Mouse (Mus musculus) thymus, postnatal 14 days (tissue): ENCODE data around the gene Adss.

Source experiments
- DNase-seq: peaks from one replicate; pipeline ENCODE4 v3.0.0; 2021

Gene Adss

GRCm38 (mm10) chr1:177727883-177728525 lies 68.3 kb downstream of the Adss start:
- DNase-seq: no peak

- no peak for DNase-seq
These were observed 69.4 kb downstream of the Adss start for GRCm38 (mm10) chr1:177726870-177727269.

GRCm38 (mm10) chr1:177723786-177724185 lies 72.5 kb downstream of the Adss start:
- DNase-seq: no peak

DNA sequence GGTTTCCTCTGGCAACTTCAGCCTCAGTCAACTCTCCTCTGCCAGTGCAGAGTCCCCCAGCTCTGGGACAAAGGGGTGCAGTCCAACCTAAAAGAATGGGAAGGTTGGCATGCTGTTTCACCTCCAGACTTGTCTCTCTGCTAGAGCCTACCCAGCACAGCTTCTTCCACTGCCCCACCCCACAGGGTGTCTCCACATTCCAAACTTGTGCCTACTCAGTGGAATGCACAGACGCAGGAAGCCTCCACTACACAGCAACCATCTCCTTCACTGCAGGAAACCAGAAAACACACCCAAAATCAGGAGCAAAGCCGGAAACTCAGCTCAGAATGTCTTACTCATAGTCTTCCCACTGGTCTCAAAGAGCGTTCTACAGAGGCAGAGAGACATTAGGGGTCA lies 77.3 kb downstream of the Adss start:
- no peak for DNase-seq

GRCm38 (mm10) chr1:177718340-177719028 lies 77.8 kb downstream of the Adss start:
- DNase-seq: no peak

DNA sequence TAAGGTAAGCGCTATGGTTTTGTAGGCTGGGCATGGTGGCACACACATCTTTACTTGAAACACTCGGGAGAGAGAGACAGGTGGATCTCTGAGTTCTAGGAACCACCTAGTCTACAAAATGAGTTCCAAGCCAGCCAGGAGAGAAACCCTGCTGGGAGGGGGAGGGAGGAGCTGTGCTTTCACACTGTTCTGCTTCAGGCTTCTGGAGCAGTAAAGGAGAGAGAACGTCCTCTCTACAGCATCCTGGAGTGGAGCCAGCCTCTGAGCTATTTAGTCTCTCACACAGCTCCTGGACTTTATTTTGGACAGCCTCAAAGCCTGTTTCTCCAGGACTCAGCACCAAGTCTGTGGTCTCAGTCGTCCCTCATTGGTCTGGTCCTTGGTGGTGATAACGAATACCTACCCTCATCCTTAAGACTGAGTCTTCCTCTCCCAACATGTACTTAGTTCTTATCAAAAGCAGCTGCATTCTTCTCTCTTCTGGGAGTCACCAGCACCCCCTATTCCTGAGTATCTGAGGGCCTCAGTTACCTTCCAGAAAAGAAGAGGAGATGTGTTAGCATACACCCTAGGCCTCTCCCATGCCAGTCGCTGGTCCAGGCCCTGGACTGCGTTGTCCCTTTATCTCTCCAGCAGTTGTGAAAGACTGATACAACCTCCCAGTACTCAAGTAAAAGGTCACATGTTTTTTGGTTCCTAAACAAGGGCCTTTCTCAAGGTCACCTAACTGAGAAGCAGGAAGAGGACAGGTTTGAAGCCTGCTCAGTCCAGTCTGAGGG lies 79.1 kb downstream of the Adss start:
- DNase-seq: no peak

DNA sequence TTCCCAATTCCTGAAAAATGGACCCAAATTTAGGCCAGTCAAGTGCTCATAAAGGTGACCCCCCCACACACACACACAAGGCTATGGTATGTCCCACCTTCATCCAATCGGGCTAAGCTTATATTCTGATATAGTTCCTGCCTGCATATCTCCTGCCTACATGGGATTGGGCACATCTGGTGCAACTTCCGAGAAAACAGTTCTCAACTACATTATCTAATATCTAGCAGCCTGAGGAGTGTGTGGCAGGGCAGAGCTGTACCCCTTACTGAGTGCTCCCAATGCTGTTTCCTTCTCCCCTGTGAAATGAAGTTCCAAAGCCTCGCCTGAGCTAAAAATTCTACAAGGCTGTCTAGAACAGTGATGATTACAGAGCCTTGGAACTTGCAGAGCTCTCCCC lies 79.9 kb downstream of the Adss start:
- no peak for DNase-seq

DNA sequence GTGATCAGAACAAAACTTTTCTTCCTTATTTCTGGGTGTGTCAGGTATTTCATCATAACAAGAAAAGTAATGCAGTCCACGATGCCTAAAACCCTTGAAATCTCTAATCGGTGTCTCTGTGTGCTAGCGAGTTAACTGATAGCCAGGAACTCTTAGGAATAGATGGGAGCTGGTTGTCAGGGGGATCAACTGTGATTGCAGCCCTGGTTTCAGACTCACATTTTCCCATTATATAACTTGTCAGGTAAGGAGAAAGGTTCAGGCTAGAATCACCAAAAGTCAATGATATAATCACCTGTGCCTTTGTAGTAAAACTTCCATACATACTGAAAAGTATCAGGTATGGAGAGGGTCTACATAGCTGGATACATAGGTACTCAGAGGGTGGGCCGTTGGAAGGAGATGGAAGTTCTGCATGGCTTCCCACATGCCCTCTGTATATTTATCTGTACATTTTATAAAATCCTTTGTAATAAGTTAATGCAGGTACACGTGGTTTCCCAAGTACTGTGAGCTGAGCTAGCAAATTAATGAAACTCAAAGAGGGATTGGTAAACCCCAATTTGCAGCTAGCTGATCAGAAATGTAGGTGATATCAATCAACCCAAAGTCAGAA lies 81.8 kb downstream of the Adss start:
- DNase-seq: no peak

DNA sequence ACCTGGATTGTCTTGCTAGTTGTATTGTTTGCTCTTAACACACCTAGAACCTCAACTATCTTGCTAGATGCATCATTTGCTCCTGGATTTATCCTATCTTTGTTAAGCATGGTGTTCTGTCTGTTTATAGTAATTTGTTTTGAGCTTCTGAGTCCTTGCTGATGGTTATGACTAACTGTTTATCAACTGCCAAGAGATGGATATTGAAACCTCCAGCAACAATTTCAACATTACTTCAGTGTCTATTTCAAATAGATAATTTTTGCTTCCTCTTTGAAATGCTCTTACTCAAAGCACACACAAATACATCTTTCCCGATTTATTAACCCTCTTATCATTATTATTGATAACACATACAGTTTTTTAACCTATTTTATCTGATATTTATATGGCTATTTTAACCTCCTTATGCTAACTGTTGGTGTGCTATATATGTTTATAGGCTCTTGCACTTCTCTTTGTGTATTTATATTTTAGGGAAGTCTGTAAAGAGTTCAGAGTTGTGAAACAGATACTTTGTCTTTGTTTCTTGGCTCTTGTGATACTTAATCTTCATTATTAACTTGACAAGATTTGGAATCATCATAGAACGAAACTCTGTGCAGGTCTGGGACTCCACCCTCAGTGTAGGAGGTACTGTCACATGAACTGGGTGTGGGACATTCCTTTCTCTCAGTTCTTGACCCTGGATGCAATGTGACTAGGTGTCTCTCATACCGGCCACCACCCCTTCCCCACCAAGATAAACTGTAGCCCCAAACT lies 82.5 kb downstream of the Adss start:
- DNase-seq: no peak
